Mouse (Mus musculus): ENCODE results near the gene Slc25a22.

Gene Slc25a22

GRCm38 (mm10) chr7:141435129-141435855 is 2.4 kb downstream of the Slc25a22 start:
- DNase-seq (ENCODE audit: low read depth, low spot score), result no peak

GRCm38 (mm10) chr7:141434464-141434863 is 3.2 kb downstream of the Slc25a22 start:
- no peak for DNase-seq (ENCODE audit: low read depth, low spot score)

- DNase-seq (ENCODE audit: low read depth, low spot score), result no peak
Observed at GRCm38 (mm10) chr7:141433517-141434400, 3.9 kb downstream of the Slc25a22 start.

- DNase-seq (ENCODE audit: low read depth, low spot score), result no peak
Observed at GRCm38 (mm10) chr7:141432741-141433516, 4.8 kb downstream of the Slc25a22 start.

- DNase-seq (ENCODE audit: low read depth, low spot score), result no peak
Observed at GRCm38 (mm10) chr7:141432186-141432611, 5.5 kb downstream of the Slc25a22 start.

GRCm38 (mm10) chr7:141431434-141432185 is 6.1 kb downstream of the Slc25a22 start:
- no peak for DNase-seq (ENCODE audit: low read depth, low spot score)

GRCm38 (mm10) chr7:141430585-141431240 is 7.0 kb downstream of the Slc25a22 start:
- DNase-seq (ENCODE audit: low read depth, low spot score), result no peak

- no peak for DNase-seq (ENCODE audit: low read depth, low spot score)
Observed at GRCm38 (mm10) chr7:141429840-141430584, 7.7 kb downstream of the Slc25a22 start.

GRCm38 (mm10) chr7:141429310-141429709 is 8.4 kb downstream of the Slc25a22 start, which contains the start of gene Cend1:
Gene Cend1, minus strand, starts transcription at chr7:141429491.
- DNase-seq (ENCODE audit: low read depth, low spot score), result no peak

- no peak for DNase-seq (ENCODE audit: low read depth, low spot score)
Observed at GRCm38 (mm10) chr7:141428701-141429100, 9.0 kb downstream of the Slc25a22 start.

- no peak for DNase-seq (ENCODE audit: low read depth, low spot score)
Observed at GRCm38 (mm10) chr7:141426948-141427730, 10.6 kb downstream of the Slc25a22 start.

- DNase-seq (ENCODE audit: low read depth, low spot score), result no peak
Observed at GRCm38 (mm10) chr7:141423811-141424210, 13.9 kb downstream of the Slc25a22 start.

- DNase-seq (ENCODE audit: low read depth, low spot score), result no peak
Observed at GRCm38 (mm10) chr7:141420030-141420702, 17.5 kb downstream of the Slc25a22 start.

GRCm38 (mm10) chr7:141418970-141419369 is 18.7 kb downstream of the Slc25a22 start:
- DNase-seq (ENCODE audit: low read depth, low spot score), result no peak

GRCm38 (mm10) chr7:141417731-141418681 is 19.7 kb downstream of the Slc25a22 start:
- no peak for DNase-seq (ENCODE audit: low read depth, low spot score)

GRCm38 (mm10) chr7:141416144-141416841 is 21.4 kb downstream of the Slc25a22 start:
- no peak for DNase-seq (ENCODE audit: low read depth, low spot score)

Measured in retina, postnatal 7 days (tissue).